Mouse (Mus musculus): ENCODE measurements around the gene Rhbdd1. TPM values are rescaled to one million over a fixed set of nuclear protein-coding genes. Genes with fewer than 3 reads are reported as not detected.

Gene Rhbdd1
- total RNA-seq, 4 experiments from 2014 or later: 8.5 to 10.5 (median 9.4) TPM

GRCm38 (mm10) chr1:82479696-82480487 is 163.6 kb downstream of the Rhbdd1 start:
- no peak for DNase-seq (ENCODE audit: low spot score in 2 of 2)

- no peak for DNase-seq (ENCODE audit: low spot score in 2 of 2)
These were observed 166.1 kb downstream of the Rhbdd1 start for GRCm38 (mm10) chr1:82482371-82482770.

- no peak for DNase-seq (ENCODE audit: low spot score in 2 of 2)
These were observed 170.1 kb downstream of the Rhbdd1 start for GRCm38 (mm10) chr1:82486371-82486770.

- DNase-seq (ENCODE audit: low spot score in 2 of 2): no peak
These were observed 175.7 kb downstream of the Rhbdd1 start for GRCm38 (mm10) chr1:82491954-82492353.

Small RNAs within 50 kb of the gene (microRNA-seq; reads per million reads assigned to microRNA genes)
- 0 reads per million in 2 experiments for gene Gm22112

Other genes starting within 250 kb of the Rhbdd1 start
- not detected for gene Gm9747, start 83.3 kb upstream of the Rhbdd1 start, total RNA-seq (2022)
- 10 to 100 TPM; 14.2 to 15.8 (median 14.9) TPM for gene Irs1, start 25.0 kb upstream of the Rhbdd1 start, total RNA-seq (2022)

Data from left cerebral cortex, adult 8-10 months (tissue).